Mouse (Mus musculus): ENCODE data around the gene Il17re. TPM values are rescaled to one million over a fixed set of nuclear protein-coding genes. Genes with fewer than 3 reads are reported as not detected.
A peak's percentile ranks its signal among the peaks of the same experiment; 100 is the strongest.

Il17re gene
- total and polyA plus RNA-seq, 3 experiments: 1.1 to 4.0 (median 1.9) TPM

- DNase-seq: no peak
These were observed 15.2 kb upstream of the Il17re start for GRCm38 (mm10) chr6:113443091-113443490.

- DNase-seq: no peak
These were observed 13.9 kb upstream of the Il17re start for GRCm38 (mm10) chr6:113444207-113444965.

- no peak for DNase-seq
These were observed 10.6 kb upstream of the Il17re start for GRCm38 (mm10) chr6:113447639-113448038.

GRCm38 (mm10) chr6:113451839-113452238 is 6.4 kb upstream of the Il17re start:
- no peak for DNase-seq

- no peak for DNase-seq
These were observed 3.3 kb upstream of the Il17re start for GRCm38 (mm10) chr6:113455007-113455406.

GRCm38 (mm10) chr6:113458635-113459034 is 351 bp downstream of the Il17re start:
- DNase-seq: no peak

- no peak for DNase-seq
These were observed 5.8 kb downstream of the Il17re start for GRCm38 (mm10) chr6:113464040-113464439.

GRCm38 (mm10) chr6:113465602-113466001 is 7.3 kb downstream of the Il17re start:
- no peak for DNase-seq

- no peak for DNase-seq
These were observed 10.2 kb downstream of the Il17re start for GRCm38 (mm10) chr6:113468512-113468911.

- peak; percentile 63 for DNase-seq
These were observed 10.7 kb downstream of the Il17re start for GRCm38 (mm10) chr6:113469021-113469420.

GRCm38 (mm10) chr6:113469432-113469831 is 11.1 kb downstream of the Il17re start:
- DNase-seq: peak; percentile 85

GRCm38 (mm10) chr6:113471297-113471936 is 13.1 kb downstream of the Il17re start, which contains the start of gene Il17rc:
Gene Il17rc, plus strand, starts transcription at chr6:113471427.
- peak; percentile 76 for DNase-seq

GRCm38 (mm10) chr6:113472061-113472460 is 13.8 kb downstream of the Il17re start:
- no peak for DNase-seq

- DNase-seq: no peak
These were observed 15.0 kb downstream of the Il17re start for GRCm38 (mm10) chr6:113473246-113473645.

GRCm38 (mm10) chr6:113473715-113474114 is 15.4 kb downstream of the Il17re start:
- no peak for DNase-seq

GRCm38 (mm10) chr6:113477353-113477752 is 19.1 kb downstream of the Il17re start:
- DNase-seq: no peak

GRCm38 (mm10) chr6:113478906-113479305 is 20.6 kb downstream of the Il17re start:
- DNase-seq: no peak

GRCm38 (mm10) chr6:113480555-113481373 is 22.5 kb downstream of the Il17re start:
- DNase-seq: peak; percentile 42

- DNase-seq: peak; percentile 76
These were observed 24.3 kb downstream of the Il17re start for GRCm38 (mm10) chr6:113482477-113483099.

- DNase-seq: peak; percentile 98
These were observed 24.9 kb downstream of the Il17re start, which contains the start of gene Creld1 for GRCm38 (mm10) chr6:113483100-113483615. Gene Creld1, plus strand, starts transcription at chr6:113483297.

- peak; percentile 37 for DNase-seq
These were observed 25.4 kb downstream of the Il17re start for GRCm38 (mm10) chr6:113483729-113484128.

GRCm38 (mm10) chr6:113487125-113487576 is 28.9 kb downstream of the Il17re start:
- DNase-seq: peak; percentile 41
